Mouse (Mus musculus): ENCODE measurements at regions not wholly inside any gene's neighbourhood (a gene's known extent, or its start where the extent isn't known, plus 50 kb on each side); places are given as distances from the start of the nearest gene placed in this dataset.

GRCm38 (mm10) chr10:20882599-20882998 is 69.7 kb upstream of the Ahi1 start:
- TF ChIP-seq CTCF (IDR thresholded peaks at IDR 0.05) (no peak), EP300 (IDR thresholded peaks at IDR 0.05; ENCODE audit: insufficient read depth, low read depth, low read length) (no peak)
